Mouse (Mus musculus): Measurements from ENCODE around the gene Csrnp3. TPM values are rescaled to one million over a fixed set of nuclear protein-coding genes. Genes with fewer than 3 reads are reported as not detected.

Gene Csrnp3
- polyA plus RNA-seq (2014; fragmentation: Illumina TruSeq; extraction: RNeasy Lipid Tissue Mini Kit (QIAGEN cat#74804); ENCODE audit: insufficient read depth, low read depth, low replicate concordance): not detected

DNA sequence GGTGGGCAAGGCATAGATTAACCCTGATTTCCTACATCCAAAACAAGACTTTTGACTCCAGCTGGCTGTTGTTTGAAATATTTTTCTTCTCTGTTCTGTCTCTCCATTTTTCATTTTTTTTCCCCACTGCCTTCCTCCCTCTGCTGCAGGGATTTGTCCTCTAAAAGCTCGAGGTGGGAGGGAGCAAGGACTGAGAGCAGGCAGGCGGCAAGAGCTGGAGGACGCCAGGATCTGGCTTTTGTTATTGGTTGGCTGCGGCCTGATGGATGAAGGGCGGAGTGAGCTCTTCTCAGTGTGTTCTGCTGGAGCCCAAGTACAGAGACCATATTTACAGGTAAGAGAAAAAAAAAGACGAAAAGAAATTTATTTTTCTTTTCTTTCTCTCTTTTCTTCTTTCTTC is at the start of gene Csrnp3:
TSS of gene Csrnp3 (plus strand) at position 217 of the 400 bp plus-strand sequence.

Other genes with a start within 250 kb of the Csrnp3 start
- 0.17 TPM for gene Scn2a, start 225.0 kb upstream of the Csrnp3 start, polyA plus RNA-seq (2014; fragmentation: Illumina TruSeq; extraction: RNeasy Lipid Tissue Mini Kit (QIAGEN cat#74804); ENCODE audit: insufficient read depth, low read depth, low replicate concordance)

Data from lung, adult 10 weeks (tissue).